Mouse (Mus musculus): Measurements from ENCODE around the gene Scg3. TPM values are rescaled to one million over a fixed set of nuclear protein-coding genes. Genes with fewer than 3 reads are reported as not detected.
"Not testable (repeated sequence)": the region's sequence is repeated elsewhere in the genome, so short reads cannot be mapped to it uniquely, and the experiment has no call there.

Gene Scg3
- polyA plus RNA-seq, 1 experiment from 2014 or later: 7.6 TPM

GRCm38 (mm10) chr9:75621428-75621827 is 62.4 kb downstream of the Scg3 start:
- no peaks in the 10 kb centered on the region for H3K27me3 ChIP-seq (ENCODE audit: control insufficient read depth, insufficient read depth, low read length)
- WGBS: 69% methylated on average over 3 of the region's 3 CpGs
- ATAC-seq (ENCODE audit: insufficient number of reproducible peaks, insufficient read depth, low FRiP score, low read depth): no peak
- no peak overlapping the region for H3K4me3 ChIP-seq (ENCODE audit: low read depth, low read length)
- H3K27ac ChIP-seq (ENCODE audit: low read length): no peak overlapping the region
- no peaks in the 10 kb centered on the region for H3K36me3 ChIP-seq (ENCODE audit: control insufficient read depth, insufficient read depth, low read length)
- no peaks in the 10 kb centered on the region for H3K4me1 ChIP-seq (ENCODE audit: control insufficient read depth, insufficient read depth, low read length)
- H3K9me3 ChIP-seq (ENCODE audit: control insufficient read depth, low read depth, low read length): no peaks in the 10 kb centered on the region
- no peak overlapping the region for H3K9ac ChIP-seq (replicated peaks; ENCODE audit: low read depth, low read length)
- H3K4me2 ChIP-seq (replicated peaks; ENCODE audit: low read depth, low read length): no peak overlapping the region

- H3K4me2 ChIP-seq (replicated peaks; ENCODE audit: low read depth, low read length); H3K9ac ChIP-seq (replicated peaks; ENCODE audit: low read depth, low read length); H3K9me3 ChIP-seq (ENCODE audit: control insufficient read depth, low read depth, low read length); H3K36me3 ChIP-seq (ENCODE audit: control insufficient read depth, insufficient read depth, low read length); H3K27ac ChIP-seq (ENCODE audit: low read length); H3K4me1 ChIP-seq (ENCODE audit: control insufficient read depth, insufficient read depth, low read length); H3K27me3 ChIP-seq (ENCODE audit: control insufficient read depth, insufficient read depth, low read length); ATAC-seq (ENCODE audit: insufficient number of reproducible peaks, insufficient read depth, low FRiP score, low read depth); H3K4me3 ChIP-seq (ENCODE audit: low read depth, low read length): not testable (repeated sequence)
- 93% methylated on average over 2 of the region's 2 CpGs for WGBS
Measured at GRCm38 (mm10) chr9:75619761-75620160, 64.1 kb downstream of the Scg3 start.

GRCm38 (mm10) chr9:75618836-75619400 is 64.9 kb downstream of the Scg3 start:
- Histone ChIP-seq H3K4me1 (ENCODE audit: control insufficient read depth, insufficient read depth, low read length) (no peaks in the 10 kb centered on the region), H3K4me3 (ENCODE audit: low read depth, low read length) (no peak overlapping the region), H3K9ac (replicated peaks; ENCODE audit: low read depth, low read length) (no peak overlapping the region), H3K36me3 (ENCODE audit: control insufficient read depth, insufficient read depth, low read length) (no peaks in the 10 kb centered on the region), H3K27ac (ENCODE audit: low read length) (no peak overlapping the region), H3K4me2 (replicated peaks; ENCODE audit: low read depth, low read length) (no peak overlapping the region), H3K9me3 (ENCODE audit: control insufficient read depth, low read depth, low read length) (no peaks in the 10 kb centered on the region), H3K27me3 (ENCODE audit: control insufficient read depth, insufficient read depth, low read length) (no peaks in the 10 kb centered on the region)
- no peak for ATAC-seq (ENCODE audit: insufficient number of reproducible peaks, insufficient read depth, low FRiP score, low read depth)
- 80% methylated on average over 6 of the region's 6 CpGs for whole genome bisulfite sequencing

GRCm38 (mm10) chr9:75616560-75616959 is 67.3 kb downstream of the Scg3 start:
- 0 out of 2 replicates have a peak, but pooled peaks have one; percentile 23 for ATAC-seq (ENCODE audit: insufficient number of reproducible peaks, insufficient read depth, low FRiP score, low read depth)
- Histone ChIP-seq H3K9ac (replicated peaks; ENCODE audit: low read depth, low read length) (no peak overlapping the region), H3K27ac (ENCODE audit: low read length) (no peak overlapping the region), H3K4me2 (replicated peaks; ENCODE audit: low read depth, low read length) (no peak overlapping the region), H3K36me3 (ENCODE audit: control insufficient read depth, insufficient read depth, low read length) (no peaks in the 10 kb centered on the region), H3K4me3 (ENCODE audit: low read depth, low read length) (no peak overlapping the region), H3K4me1 (ENCODE audit: control insufficient read depth, insufficient read depth, low read length) (no peaks in the 10 kb centered on the region), H3K27me3 (ENCODE audit: control insufficient read depth, insufficient read depth, low read length) (peaks cover 4% of the 10 kb centered on the region; the same call in 1 of the 2 replicates), H3K9me3 (ENCODE audit: control insufficient read depth, low read depth, low read length) (no peaks in the 10 kb centered on the region)
- 64% methylated on average over 3 of the region's 3 CpGs for WGBS

GRCm38 (mm10) chr9:75610571-75611493 is 73.0 kb downstream of the Scg3 start, which contains the start of gene Tmod2:
Gene Tmod2 (minus strand): TSS chr9:75611325.
- ATAC-seq (ENCODE audit: insufficient number of reproducible peaks, insufficient read depth, low FRiP score, low read depth): peak; percentile 91
- H3K27me3 ChIP-seq (ENCODE audit: control insufficient read depth, insufficient read depth, low read length): peaks cover 4% of the 10 kb centered on the region; the same call in 1 of the 2 replicates
- H3K36me3 ChIP-seq (ENCODE audit: control insufficient read depth, insufficient read depth, low read length): no peaks in the 10 kb centered on the region
- H3K9me3 ChIP-seq (ENCODE audit: control insufficient read depth, low read depth, low read length): no peaks in the 10 kb centered on the region
- H3K27ac ChIP-seq (ENCODE audit: low read length): no peak within 1 kb of the TSS
- peak within 1 kb of the TSS; percentile 70 for H3K4me3 ChIP-seq (ENCODE audit: low read depth, low read length)
- WGBS: under 1% methylated on average over 74 of the region's 74 CpGs
- peak within 1 kb of the TSS; percentile 36; the same call in 1 of the 2 replicates for H3K9ac ChIP-seq (replicated peaks; ENCODE audit: low read depth, low read length)
- no peaks in the 10 kb centered on the region for H3K4me1 ChIP-seq (ENCODE audit: control insufficient read depth, insufficient read depth, low read length)
- H3K4me2 ChIP-seq (replicated peaks; ENCODE audit: low read depth, low read length): peak within 1 kb of the TSS; percentile 89

- Histone ChIP-seq H3K4me1 (ENCODE audit: control insufficient read depth, insufficient read depth, low read length) (no peaks in the 10 kb centered on the region), H3K27me3 (ENCODE audit: control insufficient read depth, insufficient read depth, low read length) (peaks cover 4% of the 10 kb centered on the region; the same call in 1 of the 2 replicates), H3K9ac (replicated peaks; ENCODE audit: low read depth, low read length) (no peak overlapping the region), H3K36me3 (ENCODE audit: control insufficient read depth, insufficient read depth, low read length) (no peaks in the 10 kb centered on the region), H3K27ac (ENCODE audit: low read length) (no peak overlapping the region), H3K4me3 (ENCODE audit: low read depth, low read length) (peak overlapping the region; percentile 70; the same call in 1 of the 2 replicates), H3K9me3 (ENCODE audit: control insufficient read depth, low read depth, low read length) (no peaks in the 10 kb centered on the region), H3K4me2 (replicated peaks; ENCODE audit: low read depth, low read length) (peak overlapping the region; percentile 89)
- WGBS: 21% methylated on average over 16 of the region's 16 CpGs
- ATAC-seq (ENCODE audit: insufficient number of reproducible peaks, insufficient read depth, low FRiP score, low read depth): no peak
Measured at GRCm38 (mm10) chr9:75609965-75610364, 73.9 kb downstream of the Scg3 start.

- Histone ChIP-seq H3K4me3 (ENCODE audit: low read depth, low read length) (no peak overlapping the region), H3K4me2 (replicated peaks; ENCODE audit: low read depth, low read length) (no peak overlapping the region), H3K9ac (replicated peaks; ENCODE audit: low read depth, low read length) (no peak overlapping the region)
Measured at GRCm38 (mm10) chr9:75609505-75609904, 74.4 kb downstream of the Scg3 start.

GRCm38 (mm10) chr9:75607496-75607895 is 76.4 kb downstream of the Scg3 start:
- H3K4me3 ChIP-seq (ENCODE audit: low read depth, low read length): no peak overlapping the region
- peaks cover 4% of the 10 kb centered on the region; the same call in 1 of the 2 replicates for H3K27me3 ChIP-seq (ENCODE audit: control insufficient read depth, insufficient read depth, low read length)
- ATAC-seq (ENCODE audit: insufficient number of reproducible peaks, insufficient read depth, low FRiP score, low read depth): no peak
- WGBS: 90% methylated on average over 4 of the region's 4 CpGs
- H3K4me2 ChIP-seq (replicated peaks; ENCODE audit: low read depth, low read length): no peak overlapping the region
- H3K9me3 ChIP-seq (ENCODE audit: control insufficient read depth, low read depth, low read length): no peaks in the 10 kb centered on the region; the same call in 1 of the 2 replicates
- H3K27ac ChIP-seq (ENCODE audit: low read length): no peak overlapping the region
- no peaks in the 10 kb centered on the region for H3K4me1 ChIP-seq (ENCODE audit: control insufficient read depth, insufficient read depth, low read length)
- no peak overlapping the region for H3K9ac ChIP-seq (replicated peaks; ENCODE audit: low read depth, low read length)
- H3K36me3 ChIP-seq (ENCODE audit: control insufficient read depth, insufficient read depth, low read length): no peaks in the 10 kb centered on the region

More at GRCm38 (mm10) chr9:75609505-75609904, 74.4 kb downstream of the Scg3 start:
- peaks cover 4% of the 10 kb centered on the region; the same call in 1 of the 2 replicates for H3K27me3 ChIP-seq (ENCODE audit: control insufficient read depth, insufficient read depth, low read length)
- WGBS: 73% methylated on average over 1 of the region's 1 CpGs
- H3K9me3 ChIP-seq (ENCODE audit: control insufficient read depth, low read depth, low read length): no peaks in the 10 kb centered on the region
- no peaks in the 10 kb centered on the region for H3K36me3 ChIP-seq (ENCODE audit: control insufficient read depth, insufficient read depth, low read length)
- no peak for ATAC-seq (ENCODE audit: insufficient number of reproducible peaks, insufficient read depth, low FRiP score, low read depth)
- no peak overlapping the region for H3K27ac ChIP-seq (ENCODE audit: low read length)
- no peaks in the 10 kb centered on the region for H3K4me1 ChIP-seq (ENCODE audit: control insufficient read depth, insufficient read depth, low read length)

All from stomach, embryonic 14.5 days (tissue).